Mouse (Mus musculus): ENCODE measurements around the gene Maco1.

Gene Maco1

DNA sequence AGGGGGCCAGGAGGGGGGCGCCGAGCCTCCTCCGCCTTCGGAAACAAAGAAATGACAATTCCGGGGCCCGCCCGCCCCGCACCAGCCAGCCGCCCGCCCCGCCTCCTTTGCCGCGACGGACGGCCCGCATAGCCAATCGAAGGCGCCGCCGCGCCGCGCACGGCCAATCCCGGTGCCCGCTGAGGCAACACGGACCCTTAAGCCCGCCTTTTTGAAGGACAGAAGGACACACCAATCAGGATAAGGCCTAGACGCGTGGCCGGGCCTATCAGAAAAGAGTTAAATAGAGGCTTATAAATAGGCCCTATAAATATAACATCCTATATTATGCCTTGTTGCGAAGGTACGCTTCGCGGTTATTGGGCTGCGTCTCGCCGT is at the start of gene Maco1:
Gene Maco1, minus strand, starts transcription at position 87 of the 378 bp plus-strand sequence.
- DNase-seq (ENCODE audit: low read depth, low spot score), result peak; percentile 99

DNA sequence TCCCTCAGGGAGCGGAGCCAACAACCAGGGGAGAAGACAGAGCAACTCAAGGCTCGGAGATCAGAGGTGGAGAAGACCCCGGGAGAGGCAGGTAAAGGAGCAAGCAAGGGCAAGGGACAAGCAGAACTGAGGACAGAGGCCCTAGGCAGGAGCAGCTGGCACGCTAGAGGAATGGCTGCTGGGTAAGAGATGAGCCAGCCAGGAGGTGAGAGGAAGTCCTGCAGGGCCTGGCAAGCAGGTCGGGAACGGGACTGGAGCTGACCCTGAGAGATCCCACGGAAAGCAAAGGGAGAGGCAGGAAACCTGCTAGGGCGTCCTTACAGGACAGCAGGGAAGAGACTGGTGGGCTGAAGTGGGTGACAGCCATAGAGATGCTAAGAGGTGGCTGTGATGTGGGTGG is 48.0 kb upstream of the Maco1 start:
- no peak for DNase-seq (ENCODE audit: low read depth, low spot score)

DNA sequence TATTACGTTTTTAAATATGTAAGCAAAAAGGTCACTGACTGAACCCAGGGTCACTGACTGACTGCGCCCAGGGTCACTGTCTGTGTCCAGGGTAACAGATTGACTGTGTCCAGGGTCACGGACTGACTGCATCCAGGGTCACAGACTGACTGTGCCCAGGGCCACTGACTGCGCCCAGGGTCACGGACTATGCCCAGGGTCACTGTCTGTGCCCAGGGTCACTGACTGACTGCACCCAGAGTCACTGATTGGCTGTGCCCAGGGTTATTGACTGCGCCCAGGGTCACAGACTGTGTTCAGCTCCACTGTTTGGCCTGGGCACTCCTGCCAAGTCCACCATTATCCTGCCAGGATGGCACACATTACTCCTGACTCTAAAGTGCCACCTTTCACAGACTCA is 44.1 kb upstream of the Maco1 start:
- no peak for DNase-seq (ENCODE audit: low read depth, low spot score)

DNA sequence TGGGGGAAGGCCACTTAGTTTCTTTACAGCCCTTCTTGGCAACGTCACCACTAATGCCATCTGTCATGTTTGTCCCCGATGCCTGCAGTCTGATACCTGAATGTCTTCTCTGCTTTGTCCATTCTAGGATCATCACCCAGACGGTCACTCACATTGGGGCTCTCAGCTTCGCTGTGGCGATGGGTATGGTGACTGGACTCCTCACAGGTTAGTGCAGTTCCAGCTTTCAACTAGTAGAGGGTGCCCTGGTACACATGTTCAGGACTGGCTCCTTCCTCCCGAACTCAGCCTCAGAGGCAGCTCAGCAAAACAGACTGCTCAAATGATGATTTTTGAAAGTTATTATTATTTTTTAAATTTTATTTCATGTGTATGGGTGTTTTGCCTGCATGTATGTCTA is 39.0 kb upstream of the Maco1 start:
- peak; percentile 22 for DNase-seq (ENCODE audit: low read depth, low spot score)

DNA sequence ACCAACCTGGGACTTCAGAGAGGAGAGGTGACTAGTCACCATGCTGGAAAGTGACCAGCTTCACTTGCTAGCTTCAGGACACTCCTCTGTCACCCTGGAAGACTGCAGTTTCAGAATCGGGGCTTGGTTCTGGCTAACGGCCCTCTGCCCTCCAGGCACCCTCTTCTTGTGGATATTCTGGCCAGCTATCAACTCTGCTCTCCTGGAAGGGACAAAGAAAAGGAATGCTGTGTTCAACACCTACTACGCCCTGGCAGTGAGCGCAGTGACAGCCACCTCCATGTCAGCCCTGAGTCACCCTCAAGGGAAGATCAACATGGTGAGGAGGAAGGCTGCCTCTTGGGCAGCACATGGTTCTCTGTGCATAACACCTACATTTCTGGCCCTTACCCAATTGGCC is 31.2 kb upstream of the Maco1 start:
- DNase-seq (ENCODE audit: low read depth, low spot score), result no peak

DNA sequence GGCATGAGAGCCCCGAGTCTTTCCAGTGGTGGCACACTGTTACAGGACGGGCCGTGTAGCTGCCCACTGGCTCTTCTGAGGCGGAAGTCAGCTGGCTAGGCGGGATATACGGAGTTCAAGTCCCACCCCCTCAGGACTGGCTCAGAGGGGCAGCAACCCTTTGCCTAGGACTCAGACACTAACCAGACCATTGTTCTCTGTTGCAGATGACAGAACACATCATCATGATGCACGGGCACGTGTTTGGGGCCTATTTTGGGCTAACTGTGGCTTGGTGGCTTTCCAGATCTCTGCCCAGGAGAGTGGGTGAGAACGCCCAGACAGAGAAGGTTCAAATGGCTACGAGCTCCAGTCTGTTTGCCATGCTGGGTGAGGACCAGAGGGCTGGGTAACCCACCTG is 30.7 kb upstream of the Maco1 start:
- no peak for DNase-seq (ENCODE audit: low read depth, low spot score)

DNA sequence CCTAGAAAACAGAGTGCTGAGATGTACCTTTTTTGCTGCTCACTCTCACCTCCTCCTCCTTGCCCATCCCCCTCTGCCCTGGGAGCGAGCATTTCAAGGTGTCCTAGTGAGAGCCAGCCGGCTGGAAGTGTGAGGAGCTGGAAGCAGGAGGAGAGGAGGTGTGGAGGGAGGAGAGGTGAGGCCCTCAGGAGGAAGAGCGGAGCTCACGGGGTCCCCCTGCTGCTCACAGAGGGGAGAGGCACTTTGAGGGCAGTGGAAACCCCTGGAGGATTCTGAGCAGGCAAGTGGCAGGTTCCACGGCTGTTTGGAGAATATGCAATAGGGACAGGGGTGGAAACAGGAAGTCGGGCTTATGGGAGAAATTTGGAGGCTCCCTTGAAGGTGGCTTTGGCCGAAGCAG is 30.1 kb upstream of the Maco1 start:
- peak; percentile 66 for DNase-seq (ENCODE audit: low read depth, low spot score)

DNA sequence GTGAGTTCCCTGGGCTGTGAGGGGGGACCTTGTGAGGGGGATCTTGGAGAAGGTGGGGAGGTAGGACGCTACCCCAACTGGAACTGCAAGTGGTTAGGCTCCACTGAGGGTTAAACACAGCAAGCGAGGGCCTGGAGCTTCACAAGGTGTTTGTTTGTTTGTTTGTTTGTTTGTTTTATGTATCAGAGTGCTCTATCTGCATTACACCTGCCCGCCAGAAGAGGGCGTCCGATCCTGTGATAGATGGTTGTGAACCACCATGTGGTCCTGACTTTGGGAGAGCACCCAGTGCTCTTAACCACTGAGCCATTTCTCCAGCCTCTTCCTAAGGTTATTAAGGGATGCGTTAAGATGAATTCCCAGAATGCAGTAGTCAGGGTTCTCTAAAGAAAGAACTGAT is 26.9 kb upstream of the Maco1 start:
- DNase-seq (ENCODE audit: low read depth, low spot score), result peak; percentile 66

DNA sequence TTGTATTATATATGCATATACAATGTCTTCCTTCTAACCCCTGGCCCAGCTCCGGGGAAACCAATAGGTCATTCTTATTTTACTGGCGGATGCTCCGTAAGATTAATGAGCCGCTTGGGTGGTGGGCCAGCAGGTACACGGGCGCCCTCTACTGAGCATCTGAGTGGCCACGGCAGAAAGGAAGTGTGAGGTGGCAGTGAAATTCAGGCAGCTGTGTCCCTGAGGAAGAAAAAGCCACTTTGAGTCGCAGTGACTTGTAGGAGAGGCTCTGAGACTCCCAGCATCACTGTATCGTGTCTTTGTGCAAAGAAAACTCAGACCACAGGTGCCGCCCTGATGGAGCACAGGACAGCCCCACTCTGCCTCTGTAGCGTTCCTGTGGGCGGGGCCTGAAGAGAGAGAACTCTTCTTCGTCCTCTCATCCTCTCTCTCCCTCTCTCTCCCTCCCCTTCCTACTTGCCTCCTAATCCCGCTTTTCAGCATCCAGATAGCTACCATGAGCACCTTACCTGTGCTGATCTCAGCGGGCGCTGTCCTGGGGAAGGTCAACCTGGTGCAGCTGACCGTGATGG is 26.4 kb upstream of the Maco1 start:
- peak; percentile 86 for DNase-seq (ENCODE audit: low read depth, low spot score)

DNA sequence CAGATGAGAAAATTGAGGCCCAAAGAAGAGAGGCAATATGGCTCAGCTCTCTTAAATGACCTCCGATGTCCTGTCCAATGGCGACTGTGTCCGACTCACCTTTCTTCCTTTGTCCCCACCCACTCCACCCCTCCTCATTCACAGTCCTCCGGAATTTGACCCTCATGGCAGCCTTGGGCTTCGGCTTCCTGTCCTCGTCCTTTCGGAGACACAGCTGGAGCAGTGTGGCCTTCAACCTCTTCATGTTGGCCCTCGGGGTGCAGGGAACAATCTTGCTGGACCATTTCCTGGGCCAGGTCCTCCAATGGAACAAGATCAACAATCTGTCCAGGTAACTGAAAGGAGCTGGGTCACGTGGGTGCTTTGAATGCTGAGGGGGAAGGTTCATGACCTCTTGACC is 23.0 kb upstream of the Maco1 start:
- DNase-seq (ENCODE audit: low read depth, low spot score), result no peak

DNA sequence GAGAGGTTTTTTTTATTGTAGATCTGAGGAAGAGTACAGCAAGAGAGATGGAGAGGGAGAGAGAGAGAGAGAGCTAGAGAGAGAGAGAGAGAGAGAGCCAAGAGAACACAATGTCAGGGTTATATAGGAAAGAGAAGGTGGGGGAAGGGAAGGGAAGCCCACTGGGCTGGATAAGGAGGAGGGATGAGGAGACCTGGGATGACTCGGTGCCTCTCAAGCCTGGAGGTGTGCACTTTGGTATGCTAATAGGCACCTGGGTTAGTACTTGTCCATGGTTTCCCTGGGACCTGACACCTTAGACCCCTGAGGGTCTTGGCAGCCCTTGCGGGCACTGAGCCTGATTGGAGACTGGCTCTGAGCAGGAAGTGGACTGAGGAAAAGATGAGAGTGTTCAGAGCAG is 18.8 kb upstream of the Maco1 start:
- DNase-seq (ENCODE audit: low read depth, low spot score), result no peak

DNA sequence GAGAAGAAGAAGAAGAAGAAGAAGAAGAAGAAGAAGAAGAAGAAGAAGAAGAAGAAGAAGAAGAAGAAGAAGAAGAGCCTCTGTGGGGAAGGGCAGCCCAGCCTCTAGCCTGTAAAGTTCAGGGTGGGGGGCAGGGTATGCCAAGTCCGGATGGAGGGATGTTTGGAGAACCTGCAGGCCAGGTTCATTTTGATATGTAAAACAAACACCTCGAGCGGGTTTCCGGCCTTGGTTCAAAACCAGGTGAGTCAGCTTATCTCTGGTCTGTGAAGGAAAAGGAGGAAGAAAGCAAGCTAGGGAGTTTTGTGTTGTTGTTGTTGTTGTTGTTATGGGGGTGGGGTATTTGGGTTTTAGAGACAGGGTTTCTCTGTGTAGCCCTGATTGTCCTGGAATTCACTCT is 18.3 kb upstream of the Maco1 start:
- DNase-seq (ENCODE audit: low read depth, low spot score), result no peak

DNA sequence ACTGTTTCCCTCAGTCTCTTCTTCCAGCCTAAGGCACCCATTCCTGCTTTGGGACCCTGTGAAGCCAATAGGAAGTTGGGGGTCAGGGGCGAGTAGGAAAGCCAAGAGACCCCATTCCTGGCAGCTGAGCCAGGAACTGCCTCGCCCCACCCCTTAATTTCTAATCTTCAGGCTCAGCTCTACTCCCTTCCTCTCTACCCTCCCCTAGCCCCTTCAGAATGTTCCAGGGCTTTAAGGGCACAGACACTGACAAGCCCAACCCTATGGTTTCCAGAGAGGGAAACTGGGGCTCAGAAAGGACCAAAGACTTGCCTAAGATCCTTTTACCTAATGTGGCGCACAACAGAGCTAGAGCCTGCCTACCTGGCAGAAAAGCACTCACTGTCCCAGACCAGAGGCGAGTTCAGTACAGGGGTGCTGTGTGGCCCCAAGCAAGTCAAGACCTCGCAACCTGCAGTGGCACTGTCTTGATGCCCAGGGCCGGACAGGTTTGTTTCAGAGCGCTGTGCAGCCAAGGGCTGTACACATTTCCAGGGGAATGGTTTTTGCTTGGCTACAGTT is 16.8 kb upstream of the Maco1 start:
- DNase-seq (ENCODE audit: low read depth, low spot score), result no peak

DNA sequence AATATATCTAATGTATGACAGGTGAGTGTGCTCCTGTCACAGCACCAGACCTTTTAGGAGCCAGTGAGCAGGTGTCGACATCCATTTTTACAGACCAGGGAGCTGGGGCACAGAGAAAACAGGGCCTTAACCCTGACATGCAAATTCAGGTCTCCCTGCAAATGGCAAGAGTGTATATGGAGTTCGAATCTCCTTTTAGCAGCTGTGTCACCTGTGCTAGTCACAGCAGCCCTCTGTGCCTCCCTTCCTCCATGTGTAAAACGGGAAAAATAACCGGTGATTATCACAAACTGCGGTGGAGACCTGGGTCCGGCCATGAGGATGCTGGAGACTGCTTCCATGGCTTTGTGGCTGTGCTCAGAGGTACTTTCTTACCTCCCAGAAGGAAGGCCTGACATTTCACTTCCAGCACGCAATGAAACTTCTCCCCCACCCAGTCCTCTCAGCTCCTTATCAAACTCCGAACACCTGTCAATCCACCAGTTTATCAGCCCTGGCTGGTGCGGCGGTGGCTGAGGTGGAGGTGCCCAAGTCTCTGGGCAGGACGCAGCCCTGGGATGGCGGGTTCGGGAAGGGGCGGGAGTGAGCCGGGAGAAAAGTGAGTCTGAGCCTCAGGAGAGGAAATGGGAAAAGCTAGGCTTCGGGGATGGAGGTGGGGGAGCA is 16.1 kb upstream of the Maco1 start:
- DNase-seq (ENCODE audit: low read depth, low spot score), result no peak

DNA sequence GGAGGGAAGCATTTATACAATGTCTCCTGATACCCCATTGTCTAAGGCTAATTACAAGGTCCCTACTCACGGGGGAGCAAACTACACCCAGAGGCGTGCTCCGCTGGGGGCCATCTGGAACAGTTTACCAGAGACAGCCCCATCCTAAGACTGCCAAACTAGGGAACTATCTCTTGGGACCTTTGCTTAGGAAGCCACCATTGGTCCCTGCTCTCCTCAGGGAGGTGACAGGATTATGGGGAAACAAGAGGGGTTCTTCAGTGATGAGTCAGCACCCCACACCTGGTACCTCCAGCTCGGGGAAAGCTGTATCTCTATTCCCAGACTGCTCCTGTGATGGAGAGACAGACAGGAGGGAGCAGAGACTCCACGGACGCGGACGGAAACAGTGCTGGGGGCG is 15.3 kb upstream of the Maco1 start:
- DNase-seq (ENCODE audit: low read depth, low spot score), result no peak

DNA sequence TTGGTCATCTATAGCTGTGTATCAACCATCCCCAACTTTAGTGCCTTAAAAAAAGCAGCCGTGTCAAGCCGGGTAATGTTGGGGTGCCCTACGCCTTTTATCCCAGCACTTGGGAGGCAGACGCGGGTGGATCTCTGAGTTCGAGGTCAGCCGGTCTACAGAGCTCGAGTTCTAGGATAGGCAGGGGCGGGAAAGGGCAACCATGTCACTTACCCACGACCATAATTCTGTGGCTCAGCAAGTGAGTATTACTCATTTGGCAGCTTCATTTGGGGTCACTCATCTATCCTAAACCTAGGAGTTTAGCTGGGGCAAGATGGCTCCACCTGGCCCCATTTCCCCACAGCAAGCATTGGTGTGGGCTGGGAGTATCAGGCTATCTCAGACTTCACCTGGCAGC is 14.9 kb upstream of the Maco1 start:
- no peak for DNase-seq (ENCODE audit: low read depth, low spot score)

DNA sequence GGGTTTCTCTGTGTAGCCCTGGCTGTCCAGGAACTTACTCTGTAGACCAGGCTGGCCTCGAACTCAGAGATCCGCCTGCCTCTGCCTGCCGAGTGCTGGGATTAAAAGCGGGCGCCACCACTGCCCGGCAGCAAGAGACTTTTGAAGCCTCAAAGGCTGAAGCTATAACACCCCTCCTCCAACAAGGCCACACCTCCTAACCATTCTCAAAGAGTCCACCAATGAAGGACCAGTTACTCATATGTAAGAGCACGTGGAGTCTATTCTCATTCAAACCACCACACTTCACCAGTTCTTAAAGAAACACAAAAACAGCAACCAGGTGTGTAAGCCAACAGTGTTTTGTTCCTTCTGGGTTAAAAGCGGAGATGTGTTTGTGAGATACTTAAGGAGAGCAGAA is 14.5 kb upstream of the Maco1 start:
- no peak for DNase-seq (ENCODE audit: low read depth, low spot score)

DNA sequence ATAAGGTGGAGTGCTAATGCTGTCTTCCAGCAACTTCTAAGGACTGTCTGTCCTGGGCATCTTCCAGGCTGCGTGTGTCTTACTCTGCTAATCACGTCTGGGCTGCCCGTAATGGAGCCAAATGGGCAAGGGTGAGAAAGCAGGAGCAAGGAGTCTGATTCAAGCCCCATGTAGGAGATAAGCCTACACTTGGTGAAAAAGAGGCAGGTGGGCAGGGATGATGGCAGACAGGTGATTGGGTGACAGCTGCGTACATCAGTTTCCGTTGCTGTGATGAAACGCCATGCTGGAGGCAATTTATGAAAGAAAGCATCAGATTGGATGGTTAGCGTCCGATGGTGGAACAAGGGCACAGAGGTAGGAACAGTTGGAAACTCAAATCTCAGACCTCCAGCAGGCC is 14.1 kb upstream of the Maco1 start:
- DNase-seq (ENCODE audit: low read depth, low spot score), result no peak

DNA sequence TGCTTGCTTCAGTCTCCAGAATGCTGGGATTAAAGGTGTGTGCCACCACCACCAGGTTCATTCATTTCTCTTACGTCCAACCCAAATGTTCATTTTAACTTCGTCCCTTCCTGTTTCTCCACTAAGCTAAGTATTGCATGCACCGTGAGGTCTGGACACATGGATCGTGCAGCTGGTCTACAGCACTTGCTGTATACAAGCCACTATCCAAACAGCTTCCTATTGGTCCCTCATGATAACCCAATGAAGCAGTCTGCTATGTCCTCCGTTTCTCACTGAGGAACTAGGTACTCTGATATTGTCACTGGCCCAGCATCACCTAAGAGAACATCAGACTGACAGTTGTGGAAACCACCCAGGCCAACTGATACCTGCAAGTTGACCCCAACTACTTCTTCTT is 12.6 kb upstream of the Maco1 start:
- no peak for DNase-seq (ENCODE audit: low read depth, low spot score)

DNA sequence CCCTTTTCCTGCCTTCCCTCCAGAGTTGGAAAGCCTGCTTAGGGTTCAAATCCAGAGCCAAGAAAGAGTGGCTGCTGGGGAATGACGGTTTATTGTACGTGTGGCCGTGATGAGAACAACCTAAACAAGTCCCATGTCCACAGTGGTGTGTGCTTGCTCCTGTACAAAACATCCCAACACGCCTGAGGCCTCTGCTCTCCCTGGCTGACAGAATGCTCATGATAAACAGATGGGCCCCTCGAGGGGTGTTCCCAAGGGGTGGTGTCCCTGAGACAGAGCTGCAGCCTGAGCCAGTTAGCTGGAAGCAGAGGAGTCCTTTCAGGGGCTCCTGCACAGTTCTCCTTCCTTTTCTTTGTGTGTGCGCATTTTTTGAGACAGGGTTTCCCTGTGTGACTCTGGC is 12.2 kb upstream of the Maco1 start:
- DNase-seq (ENCODE audit: low read depth, low spot score), result no peak

DNA sequence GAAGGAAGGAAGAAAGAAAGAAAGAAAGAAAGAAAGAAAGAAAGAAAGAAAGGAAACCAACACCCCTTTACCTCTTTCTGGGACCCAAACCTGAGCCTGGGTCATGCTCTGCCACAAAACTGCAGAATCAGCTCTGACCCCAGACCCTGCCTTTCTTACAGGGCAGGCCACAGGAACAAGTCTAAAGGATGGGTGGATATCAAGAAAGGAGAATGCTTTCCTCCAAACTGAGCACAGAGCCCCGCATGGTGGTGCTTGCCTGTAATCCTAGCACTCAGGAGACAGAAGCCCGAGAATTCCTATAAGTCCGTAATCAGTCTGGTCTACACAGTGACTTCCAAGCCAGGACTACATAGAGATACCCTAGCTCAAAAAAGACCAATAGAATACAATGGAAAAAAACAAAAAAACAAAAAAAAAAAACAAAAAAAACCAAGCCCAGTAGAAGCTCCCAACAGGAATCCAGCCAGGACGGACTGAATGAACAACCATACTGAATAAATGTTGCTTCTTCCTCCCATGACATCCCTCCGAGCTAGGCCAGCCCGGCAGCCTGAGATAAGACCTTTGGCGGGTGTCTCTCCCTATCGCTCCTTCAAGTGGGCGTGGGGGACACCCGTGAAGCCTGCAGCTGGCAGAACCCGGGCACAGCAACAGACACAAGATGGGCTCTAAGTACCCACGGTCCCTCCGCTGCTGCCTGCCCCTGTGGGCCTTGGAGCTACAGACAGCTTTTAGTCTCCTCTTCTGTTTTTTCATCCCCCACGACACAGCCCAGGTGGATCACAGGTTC is 11.0 kb upstream of the Maco1 start, which contains the start of gene Rhd:
Gene Rhd, plus strand, starts transcription at position 600 of the 793 bp plus-strand sequence.
- DNase-seq (ENCODE audit: low read depth, low spot score), result no peak

DNA sequence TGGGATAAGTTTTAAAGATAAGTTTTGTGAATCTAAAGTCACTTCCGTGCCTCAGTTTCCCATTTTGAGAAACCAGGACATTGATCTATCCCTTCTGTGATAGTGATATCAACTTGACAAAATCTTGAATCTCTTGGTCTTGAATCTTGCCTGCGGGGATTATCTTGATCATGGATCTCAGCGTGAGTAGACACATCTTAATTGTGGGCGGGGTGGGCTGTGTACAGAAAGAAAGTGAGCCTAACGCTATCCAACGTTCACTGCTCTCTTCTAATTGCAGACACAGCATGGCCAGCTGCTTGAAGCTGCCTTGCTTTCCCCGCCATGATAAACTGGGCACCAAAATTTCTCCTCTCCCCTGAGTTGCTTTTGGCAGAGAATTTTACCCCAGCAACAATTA is 9.9 kb upstream of the Maco1 start:
- no peak for DNase-seq (ENCODE audit: low read depth, low spot score)

DNA sequence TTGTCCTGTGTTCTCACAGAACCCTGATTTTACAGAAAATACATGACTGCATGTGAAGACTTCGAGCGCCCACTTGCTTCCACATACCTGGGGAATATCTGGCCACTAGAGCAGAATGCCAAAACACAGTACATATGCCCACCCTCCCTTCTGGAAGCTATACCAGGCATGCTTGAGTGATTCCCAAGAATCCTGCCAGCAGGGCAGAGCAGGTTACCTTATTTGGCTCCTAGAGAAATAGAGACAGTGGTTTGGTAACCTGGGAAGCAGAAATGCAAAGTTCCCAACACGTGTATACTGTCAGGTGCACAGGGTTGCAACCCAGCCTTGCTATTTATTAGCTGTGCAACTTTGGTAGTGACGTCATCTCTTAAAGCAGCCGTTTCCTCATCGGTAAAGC is 8.7 kb upstream of the Maco1 start:
- DNase-seq (ENCODE audit: low read depth, low spot score), result no peak
